Mouse (Mus musculus): ENCODE results near the gene Apbb2.

The Apbb2 gene

GRCm38 (mm10) chr5:66468331-66469001, 150.1 kb downstream of the Apbb2 start:
- DNase-seq: no peak

DNA sequence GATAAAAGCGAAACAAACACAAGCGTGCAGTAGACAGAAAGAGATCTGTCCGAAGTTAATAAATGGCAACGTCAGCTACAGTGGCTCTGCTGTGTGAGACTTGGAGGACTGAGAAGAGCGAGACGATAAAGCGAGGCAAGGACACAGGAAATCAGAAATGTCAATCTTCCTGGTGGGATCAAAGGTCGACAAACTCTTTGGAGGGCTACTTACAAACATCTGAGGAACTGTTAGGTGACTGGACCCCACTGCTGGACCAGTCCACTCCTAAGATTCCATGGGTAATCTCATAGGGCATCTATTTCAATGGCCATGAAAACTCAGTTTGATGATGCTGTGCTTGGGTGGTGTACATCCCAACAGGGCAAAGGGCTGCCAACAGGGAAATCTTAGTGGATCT, 155.9 kb downstream of the Apbb2 start:
- DNase-seq: no peak

- DNase-seq: no peak
Measured at GRCm38 (mm10) chr5:66458851-66459250, 159.7 kb downstream of the Apbb2 start.

DNA sequence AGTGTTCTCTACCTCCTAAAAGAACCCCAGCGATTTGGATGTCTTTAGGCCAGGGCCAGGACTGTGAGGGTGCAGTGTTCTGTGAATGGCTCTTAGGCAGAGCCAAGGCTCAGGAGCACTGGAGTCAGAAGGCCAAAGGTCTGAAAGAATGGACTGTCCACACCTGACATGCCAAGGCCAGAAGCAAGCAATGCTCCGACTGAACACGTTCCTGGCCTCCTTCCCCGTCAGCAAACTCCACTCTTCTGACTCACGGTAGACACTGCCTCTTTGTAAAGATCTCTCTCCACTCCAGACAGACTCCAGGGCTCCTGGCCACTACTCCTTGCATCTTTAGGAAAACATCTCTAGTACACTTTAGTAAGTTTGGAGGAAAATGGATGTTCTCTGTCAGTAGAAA, 163.3 kb downstream of the Apbb2 start:
- DNase-seq: no peak

DNA sequence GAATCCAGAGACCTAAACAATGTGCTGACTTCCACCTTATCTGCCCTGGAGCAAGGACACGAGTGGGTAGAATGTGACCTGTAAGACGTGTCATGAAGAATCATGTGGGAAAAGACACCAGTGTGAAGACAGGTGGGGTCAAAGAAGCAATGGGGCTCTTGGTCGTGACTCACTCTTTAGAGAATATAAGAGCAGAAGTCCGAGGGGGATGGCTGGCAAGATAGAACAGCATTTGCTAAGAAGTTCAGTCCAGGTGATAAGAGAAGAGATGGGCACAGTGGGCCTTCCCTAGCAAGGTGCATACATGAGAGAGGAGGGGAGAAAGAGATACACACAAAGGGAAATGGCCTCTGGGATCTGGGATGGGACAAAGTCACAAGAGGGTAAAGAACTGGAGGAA, 163.8 kb downstream of the Apbb2 start:
- no peak for DNase-seq

- DNase-seq: no peak
Measured at GRCm38 (mm10) chr5:66453106-66453505, 165.5 kb downstream of the Apbb2 start.

- no peak for DNase-seq
Measured at GRCm38 (mm10) chr5:66451561-66451960, 167.0 kb downstream of the Apbb2 start.

DNA sequence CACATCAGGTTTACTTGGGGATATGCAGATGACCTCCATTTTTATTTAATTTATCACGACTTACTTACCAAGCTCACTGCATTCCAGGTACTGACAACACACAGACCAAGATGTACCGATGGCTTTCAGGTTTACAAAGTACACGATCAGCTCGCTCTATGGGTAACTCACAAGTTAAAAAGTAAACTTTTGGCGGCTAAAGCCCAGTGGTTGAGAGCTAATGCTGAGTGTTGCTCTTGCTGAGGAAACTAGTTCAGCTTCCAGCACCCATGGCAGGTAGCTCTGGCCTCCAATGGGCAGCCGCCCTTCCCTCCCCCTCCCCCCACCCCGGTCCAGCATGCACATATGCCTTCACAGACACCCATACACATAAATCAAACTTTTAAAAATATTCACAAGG, 173.1 kb downstream of the Apbb2 start:
- no peak for DNase-seq

DNA sequence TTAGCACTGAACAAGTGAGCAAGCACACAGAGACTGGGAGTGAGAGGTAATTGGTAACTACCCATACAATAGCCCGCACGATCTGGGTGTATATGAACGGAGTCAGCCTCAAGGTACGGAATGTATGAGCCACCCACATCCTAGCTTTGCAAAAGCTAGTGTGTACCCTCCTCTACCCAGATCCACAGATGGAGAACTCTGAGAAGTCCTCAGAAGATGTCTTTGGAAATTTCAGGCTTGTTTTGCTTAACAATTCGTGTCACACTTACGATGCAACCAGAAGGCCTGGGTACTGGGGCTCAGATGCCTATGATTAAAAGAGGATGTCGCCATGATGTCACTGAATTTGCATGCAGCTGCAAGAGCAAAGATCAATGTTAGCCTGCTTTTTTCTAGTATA, 176.3 kb downstream of the Apbb2 start:
- DNase-seq: no peak

- no peak for DNase-seq
Measured at GRCm38 (mm10) chr5:66436791-66437246, 181.8 kb downstream of the Apbb2 start.

DNA sequence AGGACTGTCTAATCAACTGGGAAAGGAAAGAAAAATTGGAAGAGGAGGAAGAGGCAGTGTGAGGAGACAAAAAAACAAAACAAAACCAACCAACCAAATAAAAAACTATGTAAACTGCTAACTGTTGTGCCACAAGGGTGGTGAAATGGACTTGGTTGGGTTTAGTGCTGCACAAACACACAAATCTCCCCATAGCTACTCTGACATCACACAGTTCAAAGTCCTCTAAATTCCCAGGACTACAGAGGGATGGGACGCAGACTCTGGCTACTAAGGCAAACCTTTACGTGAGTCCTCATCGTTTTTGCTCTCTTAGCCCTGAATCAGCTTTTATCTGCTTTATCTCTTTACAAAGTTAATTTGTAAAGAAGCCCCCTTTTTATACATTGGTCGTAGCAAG, 183.4 kb downstream of the Apbb2 start:
- DNase-seq: no peak

GRCm38 (mm10) chr5:66429076-66429475, 189.5 kb downstream of the Apbb2 start:
- DNase-seq: no peak

DNA sequence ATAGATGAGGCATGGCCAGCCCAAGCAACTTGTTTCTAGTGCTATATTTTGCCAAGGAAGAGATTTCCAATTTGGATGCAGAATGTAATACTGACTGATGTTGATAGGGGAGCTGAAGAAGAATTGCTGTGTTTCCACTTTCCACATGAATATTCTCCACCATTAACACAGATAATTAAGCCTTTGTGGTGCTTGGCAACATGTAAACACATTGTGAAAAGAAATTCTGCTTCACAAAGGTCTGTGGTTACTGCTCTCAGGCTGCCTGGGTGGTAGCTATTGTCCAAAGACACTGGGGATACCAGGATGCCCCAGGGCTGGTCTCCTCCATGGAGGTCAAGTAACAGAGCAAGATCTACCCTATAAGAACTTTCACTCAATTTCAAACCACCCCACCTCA, 190.5 kb downstream of the Apbb2 start:
- DNase-seq: peak; percentile 70

DNA sequence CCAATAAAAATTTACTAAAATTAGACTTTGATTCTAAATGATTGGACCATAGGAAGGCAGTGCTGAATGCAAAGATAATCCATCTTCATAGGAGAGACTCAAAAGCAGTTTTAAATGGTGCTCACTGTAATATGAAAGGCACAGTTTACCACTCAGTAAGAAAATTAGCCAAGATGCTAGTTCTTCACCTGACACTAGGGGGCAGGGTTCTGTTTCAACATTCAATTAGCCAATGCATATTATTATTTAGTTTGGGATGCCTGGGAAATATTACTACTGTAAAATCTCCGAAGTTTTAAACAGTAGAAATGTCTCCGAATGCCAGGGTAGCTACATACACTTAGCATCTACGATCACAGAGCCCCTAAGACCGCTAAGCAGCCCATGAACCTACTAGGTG, 194.7 kb downstream of the Apbb2 start:
- DNase-seq: peak; percentile 50

DNA sequence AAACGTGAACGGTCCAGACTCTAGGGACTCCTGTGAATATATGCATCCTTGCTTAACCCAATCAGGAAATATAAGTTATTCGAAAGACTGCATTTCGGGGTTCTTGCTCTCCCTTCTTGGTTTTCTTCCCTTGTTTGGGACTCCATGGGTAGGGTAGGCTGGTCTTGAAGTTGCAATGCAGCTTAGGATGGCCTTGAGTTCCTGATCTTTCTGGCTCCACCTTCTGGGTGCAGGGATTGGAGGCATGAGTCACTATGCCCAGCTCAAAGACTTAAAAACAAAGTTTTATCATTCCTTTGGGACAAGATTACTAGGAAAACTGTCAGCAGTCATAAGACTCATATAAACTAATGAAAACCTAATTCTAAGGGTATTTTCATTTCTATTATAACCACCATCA, 195.1 kb downstream of the Apbb2 start:
- DNase-seq: no peak

- no peak for DNase-seq
Measured at GRCm38 (mm10) chr5:66421954-66422353, 196.6 kb downstream of the Apbb2 start.

DNA sequence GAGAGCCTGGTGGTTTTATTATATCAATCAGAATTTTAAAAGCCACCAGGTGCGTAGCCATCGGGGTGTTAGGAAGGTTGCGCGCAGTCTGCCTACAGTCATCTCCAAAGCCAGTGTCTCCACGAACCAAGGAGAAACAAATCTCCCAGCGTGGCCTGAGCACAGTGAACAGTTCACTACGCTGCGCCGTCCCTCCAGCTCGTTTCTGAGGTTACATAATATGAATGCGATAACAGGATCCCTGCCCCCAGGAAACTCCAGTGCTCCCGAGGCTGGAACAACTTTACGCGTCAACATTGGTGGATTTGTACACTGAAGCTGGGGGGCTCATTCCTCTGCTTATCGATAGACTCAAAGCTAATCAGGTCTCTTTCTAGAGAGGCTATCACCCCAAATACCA, 197.4 kb downstream of the Apbb2 start:
- DNase-seq: no peak

DNA sequence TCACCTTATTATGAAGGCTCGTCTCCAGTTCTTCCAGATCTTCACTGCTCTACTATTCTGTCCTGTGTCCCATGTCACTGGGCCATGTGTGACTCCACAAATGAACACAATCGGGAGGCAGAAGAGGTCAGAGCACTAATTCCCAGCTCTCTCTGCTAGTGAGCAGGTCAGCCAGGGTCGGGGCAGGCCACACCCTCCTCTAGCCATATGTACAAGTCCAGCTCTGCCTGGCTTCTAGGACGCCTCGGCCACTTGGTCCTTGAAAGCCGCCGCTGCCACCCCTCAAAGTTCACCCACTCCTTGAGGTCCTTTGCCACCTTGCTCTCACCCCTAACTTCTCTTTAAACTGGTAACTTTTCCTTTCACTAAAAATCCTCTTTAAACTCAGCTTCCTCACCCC, 198.6 kb downstream of the Apbb2 start:
- DNase-seq: no peak

- DNase-seq: peak; percentile 31
Measured at GRCm38 (mm10) chr5:66417289-66417688, 201.3 kb downstream of the Apbb2 start.

- peak; percentile 58 for DNase-seq
Measured at GRCm38 (mm10) chr5:66415700-66416543, 202.7 kb downstream of the Apbb2 start.

- no peak for DNase-seq
Measured at GRCm38 (mm10) chr5:66415033-66415697, 203.4 kb downstream of the Apbb2 start.

- DNase-seq: no peak
Measured at GRCm38 (mm10) chr5:66413402-66413801, 205.2 kb downstream of the Apbb2 start.

DNA sequence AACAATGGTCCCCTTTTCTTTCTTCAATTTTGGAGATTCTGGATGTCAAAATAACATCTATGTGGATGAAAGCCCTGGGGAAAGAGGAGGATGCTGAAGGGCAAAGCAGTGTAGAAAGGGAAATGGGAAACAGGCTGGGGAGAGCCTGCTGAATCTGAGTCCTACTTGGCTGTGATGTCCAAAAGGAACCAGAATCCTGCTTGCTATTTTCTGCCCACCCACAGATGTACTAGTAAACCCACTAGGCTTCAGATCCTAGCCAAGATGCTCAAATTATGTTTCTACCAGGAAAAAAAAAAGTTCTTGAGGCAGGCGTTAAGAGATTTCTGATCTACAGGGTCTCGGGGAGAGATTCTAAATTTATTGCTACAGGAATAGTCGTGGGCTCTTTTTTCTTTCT, 205.8 kb downstream of the Apbb2 start:
- DNase-seq: no peak

GRCm38 (mm10) chr5:66408546-66408945, 210.0 kb downstream of the Apbb2 start:
- no peak for DNase-seq

Data from retina, postnatal 1 day (tissue).